Mouse (Mus musculus): Measurements from ENCODE around the gene Tectb. TPM values are rescaled to one million over a fixed set of nuclear protein-coding genes. Genes with fewer than 3 reads are reported as not detected.
"Not testable (repeated sequence)": the region's sequence is repeated elsewhere in the genome, so short reads cannot be mapped to it uniquely, and the experiment has no call there.

Tectb gene
- polyA plus RNA-seq, 1 experiment from 2014 or later: 0.68 TPM

DNA sequence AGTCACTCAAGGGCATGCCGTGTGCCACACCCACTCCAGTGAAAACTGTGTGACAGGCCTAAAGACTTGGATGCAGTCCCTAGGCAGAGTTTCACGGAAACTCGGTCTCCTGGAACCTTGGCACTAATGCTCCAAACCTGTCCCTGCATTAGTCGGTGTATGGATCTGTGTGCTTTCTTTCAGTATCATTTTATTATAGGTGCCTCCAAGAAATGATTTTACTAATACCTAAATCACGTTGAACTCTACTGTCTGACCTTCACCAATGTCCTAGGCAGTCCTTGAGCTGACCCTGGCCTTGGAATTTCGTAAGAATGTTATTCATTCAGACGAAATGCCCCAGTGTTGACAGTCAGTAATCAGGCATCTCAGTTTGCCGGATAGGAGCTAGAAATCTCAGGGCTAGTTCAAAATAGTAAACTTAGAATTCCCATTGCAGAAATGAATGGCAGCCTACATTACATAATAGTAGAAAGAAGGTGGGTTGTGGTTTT is 11.2 kb upstream of the Tectb start:
- H3K36me3 ChIP-seq (ENCODE audit: control insufficient read depth, insufficient read depth, low read length); H3K4me2 ChIP-seq (ENCODE audit: low read length); H3K9ac ChIP-seq (replicated peaks; ENCODE audit: low read length); H3K27me3 ChIP-seq (ENCODE audit: control insufficient read depth, insufficient read depth, low read length); H3K27ac ChIP-seq (replicated peaks; ENCODE audit: low read depth, low read length); DNase-seq; H3K4me1 ChIP-seq (ENCODE audit: control insufficient read depth, insufficient read depth, low read length); H3K4me3 ChIP-seq (replicated peaks; ENCODE audit: low read depth, low read length); ATAC-seq (ENCODE audit: low FRiP score, low TSS enrichment); H3K9me3 ChIP-seq (ENCODE audit: control insufficient read depth, low read length): not testable (repeated sequence)
- 92% methylated on average over 8 of the region's 8 CpGs for WGBS

DNA sequence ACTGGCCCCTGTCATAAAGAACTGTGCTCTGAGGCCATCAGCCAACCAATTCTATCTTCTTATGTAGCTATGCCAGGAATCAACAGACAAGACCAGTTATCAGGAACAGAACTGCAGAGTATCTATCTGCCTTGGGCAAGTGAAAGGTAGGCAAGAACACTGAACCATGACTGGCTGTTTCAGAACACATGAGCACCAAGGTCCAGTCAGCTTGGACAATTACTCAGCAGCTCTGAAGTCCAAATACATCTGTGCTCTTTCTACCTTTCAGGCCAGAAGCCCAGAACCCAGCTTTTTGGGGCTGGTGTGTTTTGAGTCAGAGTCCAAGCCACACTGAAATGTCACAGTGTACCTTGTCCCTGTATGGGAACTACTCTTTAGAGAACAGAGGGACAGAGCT is 10.1 kb upstream of the Tectb start:
- ATAC-seq (ENCODE audit: low FRiP score, low TSS enrichment): no peak

DNA sequence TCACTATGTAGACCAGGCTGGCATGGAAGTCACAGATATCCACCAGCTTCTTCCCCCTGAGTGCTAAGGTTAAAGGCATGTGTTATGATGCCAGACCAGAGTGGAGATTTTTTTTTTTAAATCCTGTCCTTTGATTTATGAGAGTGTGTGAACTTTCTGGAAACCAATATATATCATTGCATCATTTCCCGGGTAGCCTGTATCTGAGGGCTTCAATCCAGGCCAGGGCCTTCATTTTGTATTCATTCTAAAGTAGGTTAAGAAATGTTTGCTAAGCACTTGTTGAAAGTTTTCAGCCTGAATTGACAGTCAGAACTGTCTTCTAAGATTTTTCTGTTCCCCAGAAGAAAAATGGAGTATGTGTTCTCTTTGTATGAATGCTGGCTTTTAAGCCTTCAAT is 8.9 kb upstream of the Tectb start:
- Histone ChIP-seq H3K9me3 (ENCODE audit: control insufficient read depth, low read length) (no peaks in the 10 kb centered on the region), H3K27me3 (ENCODE audit: control insufficient read depth, insufficient read depth, low read length) (no peaks in the 10 kb centered on the region), H3K4me2 (ENCODE audit: low read length) (no peak overlapping the region), H3K27ac (replicated peaks; ENCODE audit: low read depth, low read length) (no peak overlapping the region), H3K4me1 (ENCODE audit: control insufficient read depth, insufficient read depth, low read length) (no peaks in the 10 kb centered on the region), H3K4me3 (replicated peaks; ENCODE audit: low read depth, low read length) (no peak overlapping the region), H3K9ac (replicated peaks; ENCODE audit: low read length) (no peak overlapping the region), H3K36me3 (ENCODE audit: control insufficient read depth, insufficient read depth, low read length) (no peaks in the 10 kb centered on the region)
- ATAC-seq (ENCODE audit: low FRiP score, low TSS enrichment) (no peak), DNase-seq (no peak)
- WGBS: 88% methylated on average over 1 of the region's 1 CpGs

More for the DNA sequence above, 10.1 kb upstream of the Tectb start:
- Histone ChIP-seq H3K9me3 (ENCODE audit: control insufficient read depth, low read length) (no peaks in the 10 kb centered on the region), H3K9ac (replicated peaks; ENCODE audit: low read length) (no peak overlapping the region), H3K36me3 (ENCODE audit: control insufficient read depth, insufficient read depth, low read length) (no peaks in the 10 kb centered on the region), H3K4me1 (ENCODE audit: control insufficient read depth, insufficient read depth, low read length) (no peaks in the 10 kb centered on the region), H3K27ac (replicated peaks; ENCODE audit: low read depth, low read length) (no peak overlapping the region), H3K4me3 (replicated peaks; ENCODE audit: low read depth, low read length) (no peak overlapping the region), H3K4me2 (ENCODE audit: low read length) (no peak overlapping the region), H3K27me3 (ENCODE audit: control insufficient read depth, insufficient read depth, low read length) (no peaks in the 10 kb centered on the region)
- DNase-seq: no peak

DNA sequence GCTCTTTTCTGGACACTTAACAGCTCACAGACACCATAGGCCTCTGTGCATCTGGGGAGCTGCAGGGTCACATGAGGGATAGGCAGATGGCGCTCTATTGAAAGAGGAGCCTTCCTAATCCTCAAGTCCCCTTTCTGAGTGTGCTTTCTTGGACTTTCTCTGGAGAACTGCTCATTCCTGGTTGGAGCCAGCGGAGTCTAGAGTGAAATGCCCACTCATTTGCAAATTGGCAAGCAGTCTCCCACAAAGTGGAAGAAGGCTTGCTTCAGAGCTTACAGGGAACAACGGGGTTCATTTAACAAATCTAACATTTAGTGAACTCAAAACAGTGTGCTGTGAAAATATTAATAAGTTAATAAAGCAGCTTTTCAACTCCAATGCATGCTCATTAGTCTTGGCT is 3.4 kb upstream of the Tectb start:
- Histone ChIP-seq H3K27me3 (ENCODE audit: control insufficient read depth, insufficient read depth, low read length) (no peaks in the 10 kb centered on the region), H3K27ac (replicated peaks; ENCODE audit: low read depth, low read length) (no peak overlapping the region), H3K4me2 (ENCODE audit: low read length) (no peak overlapping the region), H3K4me1 (ENCODE audit: control insufficient read depth, insufficient read depth, low read length) (no peaks in the 10 kb centered on the region), H3K9ac (replicated peaks; ENCODE audit: low read length) (no peak overlapping the region), H3K4me3 (replicated peaks; ENCODE audit: low read depth, low read length) (no peak overlapping the region), H3K9me3 (ENCODE audit: control insufficient read depth, low read length) (no peaks in the 10 kb centered on the region), H3K36me3 (ENCODE audit: control insufficient read depth, insufficient read depth, low read length) (no peaks in the 10 kb centered on the region)
- 73% methylated on average over 3 of the region's 3 CpGs for WGBS
- ATAC-seq (ENCODE audit: low FRiP score, low TSS enrichment): no peak
- DNase-seq: no peak

DNA sequence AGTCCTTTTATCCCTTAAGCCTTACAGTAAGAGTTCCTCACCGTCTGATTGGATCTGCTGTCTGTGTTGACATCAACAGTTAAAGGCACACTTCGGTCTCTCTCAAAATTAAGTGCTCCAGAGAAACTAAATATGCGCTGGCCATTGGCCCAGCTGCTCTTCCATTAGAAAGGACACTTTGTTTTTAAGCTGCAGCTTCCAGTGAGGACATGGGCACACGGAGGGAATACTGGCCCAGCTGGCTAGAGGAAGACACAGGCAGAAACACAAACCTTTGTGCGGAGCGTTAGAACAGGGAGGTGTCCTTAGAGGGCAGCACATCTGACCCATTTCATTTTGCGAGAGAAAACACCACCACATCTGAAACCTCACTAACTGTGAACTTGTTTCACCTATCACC is 3.9 kb downstream of the Tectb start:
- Histone ChIP-seq H3K27ac (replicated peaks; ENCODE audit: low read depth, low read length) (no peak overlapping the region), H3K36me3 (ENCODE audit: control insufficient read depth, insufficient read depth, low read length) (no peaks in the 10 kb centered on the region), H3K9ac (replicated peaks; ENCODE audit: low read length) (no peak overlapping the region), H3K9me3 (ENCODE audit: control insufficient read depth, low read length) (no peaks in the 10 kb centered on the region), H3K4me3 (replicated peaks; ENCODE audit: low read depth, low read length) (no peak overlapping the region), H3K4me2 (ENCODE audit: low read length) (no peak overlapping the region), H3K4me1 (ENCODE audit: control insufficient read depth, insufficient read depth, low read length) (peaks cover 10% of the 10 kb centered on the region; the same call in 1 of the 2 replicates), H3K27me3 (ENCODE audit: control insufficient read depth, insufficient read depth, low read length) (no peaks in the 10 kb centered on the region)
- no peak for ATAC-seq (ENCODE audit: low FRiP score, low TSS enrichment)
- peak; percentile 21 for DNase-seq
- 61% methylated on average over 7 of the region's 7 CpGs for WGBS

DNA sequence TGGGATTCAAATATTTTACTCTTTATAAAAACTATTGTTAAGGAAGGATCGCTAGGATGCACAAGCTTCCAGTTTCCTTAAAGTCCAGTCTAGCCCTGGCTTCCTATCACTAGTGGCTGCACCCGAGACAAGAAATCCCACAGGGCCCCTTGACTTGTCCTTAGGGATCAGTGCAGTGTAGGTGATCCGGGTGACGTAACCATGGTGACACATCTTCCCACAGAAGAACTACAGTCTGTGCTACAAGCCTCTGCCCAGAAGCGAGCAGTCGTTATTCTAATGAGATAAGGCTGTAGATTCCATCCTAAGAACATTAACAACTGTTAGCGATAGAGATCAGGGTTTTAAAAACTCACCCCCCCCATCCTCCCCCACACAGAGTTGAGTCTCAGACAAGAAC is 4.5 kb downstream of the Tectb start:
- no peak for ATAC-seq (ENCODE audit: low FRiP score, low TSS enrichment)
- Histone ChIP-seq H3K36me3 (ENCODE audit: control insufficient read depth, insufficient read depth, low read length) (no peaks in the 10 kb centered on the region), H3K9me3 (ENCODE audit: control insufficient read depth, low read length) (no peaks in the 10 kb centered on the region), H3K27me3 (ENCODE audit: control insufficient read depth, insufficient read depth, low read length) (no peaks in the 10 kb centered on the region), H3K4me2 (ENCODE audit: low read length) (no peak overlapping the region), H3K9ac (replicated peaks; ENCODE audit: low read length) (no peak overlapping the region), H3K4me1 (ENCODE audit: control insufficient read depth, insufficient read depth, low read length) (peaks cover 10% of the 10 kb centered on the region; the same call in 1 of the 2 replicates), H3K27ac (replicated peaks; ENCODE audit: low read depth, low read length) (peak overlapping the region; percentile 38), H3K4me3 (replicated peaks; ENCODE audit: low read depth, low read length) (no peak overlapping the region)
- WGBS: 26% methylated on average over 7 of the region's 7 CpGs
- DNase-seq: peak; percentile 51

DNA sequence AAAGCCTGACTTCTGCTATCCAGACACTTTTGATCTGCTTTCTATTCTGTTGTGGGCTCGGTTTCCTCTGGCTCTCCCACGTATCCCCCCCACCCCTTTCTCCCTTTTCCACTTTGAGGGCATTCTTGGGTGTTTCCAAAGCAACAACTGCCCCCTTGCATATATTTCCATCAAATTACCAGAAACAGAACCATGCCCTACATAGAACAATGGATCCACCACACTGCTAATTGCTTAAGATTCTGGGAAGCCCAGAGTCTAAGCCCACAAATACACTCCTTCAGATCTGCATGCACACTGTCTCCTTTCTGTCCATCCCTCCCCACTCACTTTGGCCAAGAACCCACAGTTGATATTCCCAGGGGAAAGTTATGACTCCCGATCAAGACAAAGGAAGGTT is 5.1 kb downstream of the Tectb start:
- Histone ChIP-seq H3K9me3 (ENCODE audit: control insufficient read depth, low read length) (no peaks in the 10 kb centered on the region), H3K27ac (replicated peaks; ENCODE audit: low read depth, low read length) (0 out of 2 replicates have a peak overlapping the region, but pooled peaks have one; percentile 45), H3K4me1 (ENCODE audit: control insufficient read depth, insufficient read depth, low read length) (peaks cover 10% of the 10 kb centered on the region; the same call in 1 of the 2 replicates), H3K9ac (replicated peaks; ENCODE audit: low read length) (no peak overlapping the region), H3K36me3 (ENCODE audit: control insufficient read depth, insufficient read depth, low read length) (no peaks in the 10 kb centered on the region), H3K4me3 (replicated peaks; ENCODE audit: low read depth, low read length) (no peak overlapping the region), H3K4me2 (ENCODE audit: low read length) (no peak overlapping the region), H3K27me3 (ENCODE audit: control insufficient read depth, insufficient read depth, low read length) (no peaks in the 10 kb centered on the region)
- ATAC-seq (ENCODE audit: low FRiP score, low TSS enrichment): peak; percentile 77
- DNase-seq: peak; percentile 52
- WGBS: 24% methylated on average over 3 of the region's 3 CpGs

DNA sequence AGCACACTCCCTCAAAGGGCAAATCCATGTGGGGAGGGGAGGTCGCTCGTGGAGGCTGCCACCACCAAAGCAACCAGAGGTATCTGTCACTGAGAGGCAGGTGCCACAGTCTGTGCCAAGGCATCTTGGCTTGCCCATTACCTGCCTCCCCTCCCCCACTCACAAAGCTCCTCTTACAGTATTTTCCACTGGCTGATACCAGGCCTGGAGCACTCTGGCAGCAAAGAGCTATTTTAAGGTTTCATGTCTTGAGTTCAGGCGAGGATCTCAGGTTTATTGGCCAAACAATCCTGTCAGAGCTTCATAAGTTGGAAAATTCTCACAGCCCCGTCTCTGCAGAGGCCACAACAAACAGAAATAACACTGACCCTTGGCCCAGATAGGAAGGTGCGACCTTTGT is 9.5 kb downstream of the Tectb start:
- Histone ChIP-seq H3K4me2 (ENCODE audit: low read length) (no peak overlapping the region), H3K4me3 (replicated peaks; ENCODE audit: low read depth, low read length) (no peak overlapping the region), H3K9me3 (ENCODE audit: control insufficient read depth, low read length) (no peaks in the 10 kb centered on the region), H3K27me3 (ENCODE audit: control insufficient read depth, insufficient read depth, low read length) (no peaks in the 10 kb centered on the region), H3K4me1 (ENCODE audit: control insufficient read depth, insufficient read depth, low read length) (peaks cover 4% of the 10 kb centered on the region; the same call in 1 of the 2 replicates), H3K27ac (replicated peaks; ENCODE audit: low read depth, low read length) (no peak overlapping the region), H3K9ac (replicated peaks; ENCODE audit: low read length) (no peak overlapping the region), H3K36me3 (ENCODE audit: control insufficient read depth, insufficient read depth, low read length) (no peaks in the 10 kb centered on the region)
- 92% methylated on average over 5 of the region's 5 CpGs for WGBS
- DNase-seq: no peak
- ATAC-seq (ENCODE audit: low FRiP score, low TSS enrichment): no peak

DNA sequence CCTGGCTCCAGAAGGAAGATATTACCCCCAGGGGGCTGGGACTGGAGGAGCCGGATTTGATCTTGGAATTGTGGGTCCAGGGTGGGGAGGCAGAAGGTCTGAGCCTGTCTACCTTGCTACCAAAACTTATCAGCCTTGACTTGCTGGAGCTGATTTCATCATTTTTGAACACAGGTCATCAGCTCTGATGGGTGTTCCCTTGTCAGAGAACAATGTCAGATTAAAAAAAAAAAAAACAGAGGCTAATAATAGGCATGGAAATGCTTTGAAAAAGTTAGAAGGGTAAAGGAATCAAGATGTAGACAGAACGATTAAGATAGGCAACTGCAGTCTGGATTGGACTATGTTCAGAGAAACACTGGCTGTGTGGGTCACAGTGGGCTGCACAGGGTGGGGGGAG is 11.1 kb downstream of the Tectb start:
- no peak overlapping the region for H3K9ac ChIP-seq (replicated peaks; ENCODE audit: low read length)
- H3K27me3 ChIP-seq (ENCODE audit: control insufficient read depth, insufficient read depth, low read length): no peaks in the 10 kb centered on the region
- no peaks in the 10 kb centered on the region for H3K36me3 ChIP-seq (ENCODE audit: control insufficient read depth, insufficient read depth, low read length)
- no peaks in the 10 kb centered on the region for H3K4me1 ChIP-seq (ENCODE audit: control insufficient read depth, insufficient read depth, low read length)
- no peak for DNase-seq
- no peak for ATAC-seq (ENCODE audit: low FRiP score, low TSS enrichment)
- H3K9me3 ChIP-seq (ENCODE audit: control insufficient read depth, low read length): no peaks in the 10 kb centered on the region
- no peak overlapping the region for H3K27ac ChIP-seq (replicated peaks; ENCODE audit: low read depth, low read length)
- no peak overlapping the region for H3K4me3 ChIP-seq (replicated peaks; ENCODE audit: low read depth, low read length)
- 53% methylated on average over 2 of the region's 2 CpGs for WGBS
- H3K4me2 ChIP-seq (ENCODE audit: low read length): no peak overlapping the region
